Mouse (Mus musculus) embryonic facial prominence, embryonic 13.5 days (tissue): Measurements from ENCODE around the gene Cilp. TPM values are rescaled to one million over a fixed set of nuclear protein-coding genes. Genes with fewer than 3 reads are reported as not detected.

ENCODE experiments used
- polyA plus RNA-seq: library from polyadenylated mRNA; unstranded; fragments of >200 nt; fragmentation: Nextera tagmentation; extraction: Ambion mirVana; gene quantifications from 2 replicates; pipeline ENCODE4 v1.2.1, GENCODE M21; 2015

The Cilp gene
- polyA plus RNA-seq, 1 experiment from 2014 or later, result 1.2 TPM

Other genes starting within 250 kb of the Cilp start
- 91.3 and 92.1 TPM in 2 replicates for gene Hacd3, start 243.5 kb upstream of the Cilp start, polyA plus RNA-seq
- 36.7 and 37.2 TPM in 2 replicates for gene Dpp8, start 232.8 kb upstream of the Cilp start, polyA plus RNA-seq
- gene Igdcc4, start 163.7 kb upstream of the Cilp start, polyA plus RNA-seq, result 31.0 and 31.7 TPM in 2 replicates
- gene Igdcc3, start 124.0 kb upstream of the Cilp start, polyA plus RNA-seq, result 2.1 and 3.0 TPM in 2 replicates
- 7.1 and 8.1 TPM in 2 replicates for gene Parp16, start 69.8 kb upstream of the Cilp start, polyA plus RNA-seq
- 56.2 TPM in 2 replicates for gene Clpx, start 29.1 kb downstream of the Cilp start, polyA plus RNA-seq
- 10.4 and 10.6 TPM in 2 replicates for gene Pdcd7, start 80.9 kb downstream of the Cilp start, polyA plus RNA-seq
- gene Ubap1l, start 95.9 kb downstream of the Cilp start, polyA plus RNA-seq, result 0.19 and 0.41 TPM in 2 replicates
- gene Kbtbd13, start 126.5 kb downstream of the Cilp start, polyA plus RNA-seq, result 1.0 and 1.2 TPM in 2 replicates
- 8.7 and 9.0 TPM in 2 replicates for gene Rasl12, start 133.3 kb downstream of the Cilp start, polyA plus RNA-seq
- 1.1 TPM in 1 of 2 replicates, not detected in the other for gene Slc51b, start 157.8 kb downstream of the Cilp start, polyA plus RNA-seq
- 24.1 and 28.3 TPM in 2 replicates for gene Mtfmt, start 170.6 kb downstream of the Cilp start, polyA plus RNA-seq
- gene Spg21, start 195.8 kb downstream of the Cilp start, polyA plus RNA-seq, result 116 and 123 TPM in 2 replicates